In genomic region chr5:103852756-103853549, GRCm38 (mm10) we compare ENCODE assay signal across 22 mouse cellular contexts. TPM values are rescaled to one million over a fixed set of nuclear protein-coding genes. Genes with fewer than 3 reads are reported as not detected.
A peak's percentile ranks its signal among the peaks of the same experiment; 100 is the strongest.
DNase-seq lines count a peak whose midpoint lies in the region; ATAC-seq and TF ChIP-seq lines count a peak whose summit lies in the region.
"Had no signal": no experiment of that assay in that cellular context is flagged by ENCODE, and none has a peak within 500 bp of the region (broad histone marks: within the 10 kb centered on the region; RNA-seq: fewer than 3 reads in every experiment).

No protein-coding gene starts in this region.

- peak overlapping the region; percentile 51 for H3K9ac ChIP-seq in CH12.LX (ENCODE audit: insufficient read depth, low read depth)
- H3K9ac ChIP-seq: embryonic facial prominence, embryonic 12.5 days; embryonic facial prominence, embryonic 15.5 days; forebrain, embryonic 12.5 days; forebrain, embryonic 15.5 days; heart, embryonic 13.5 days; hindbrain, embryonic 12.5 days; hindbrain, embryonic 15.5 days had no signal

- H3K4me2 ChIP-seq in CH12.LX (ENCODE audit: insufficient read depth, low read depth, poor library complexity, severe bottlenecking): peak overlapping the region; percentile 67
- H3K4me2 ChIP-seq: embryonic facial prominence, embryonic 12.5 days; embryonic facial prominence, embryonic 15.5 days; forebrain, embryonic 12.5 days; forebrain, embryonic 15.5 days; heart, embryonic 13.5 days; hindbrain, embryonic 12.5 days; hindbrain, embryonic 15.5 days had no signal

- in situ Hi-C loops in CH12.LX (cut with MboI; ENCODE audit: low pct_ligation_motif_present, low pct_unique_long_range_greater_than_20kb, low sequenced_read_pairs): no loop called here

- no peak; the same call in 1 of the 2 replicates for TF ChIP-seq POLR2A in CH12.LX (IDR thresholded peaks at IDR 0.05; ENCODE audit: low read depth, low read length)

- no peak overlapping the region for H3K4me3 ChIP-seq in layer of hippocampus, adult 2 months
- H3K4me3 ChIP-seq in CH12.LX (replicated peaks in 1 of 3; ENCODE audit: low read depth in 2 of 3, low read length in 2 of 3, poor library complexity in 1 of 3): peak overlapping the region in 1 of 3 experiments; percentile 14
- H3K4me3 ChIP-seq: embryonic facial prominence, embryonic 12.5 days; embryonic facial prominence, embryonic 15.5 days; erythroblast, embryonic 14.5 days; forebrain, embryonic 12.5 days; forebrain, embryonic 15.5 days; heart, adult 2 months; heart, embryonic 10.5 days; heart, embryonic 13.5 days; hindbrain, embryonic 12.5 days; hindbrain, embryonic 15.5 days had no signal

- peaks cover 30 to 56% of the 10 kb centered on the region in 2 experiments for H3K4me1 ChIP-seq in CH12.LX (ENCODE audit: control insufficient read depth in 1 of 2, insufficient read depth in 2 of 2)

- dilution Hi-C loops in CH12.LX (cut with MboI; ENCODE audit: extremely low pct_ligation_motif_present, extremely low pct_unique_long_range_greater_than_20kb, low sequenced_read_pairs): no loop called here

- H3K9me3 ChIP-seq in CH12.LX (replicated peaks; ENCODE audit: low read length): no peaks in the 10 kb centered on the region
- H3K9me3 ChIP-seq: embryonic facial prominence, embryonic 12.5 days; embryonic facial prominence, embryonic 15.5 days; forebrain, embryonic 12.5 days; forebrain, embryonic 15.5 days; heart, embryonic 10.5 days; heart, embryonic 13.5 days; hindbrain, embryonic 12.5 days; hindbrain, embryonic 15.5 days had no signal

- TF ChIP-seq RAD21 in CH12.LX (IDR thresholded peaks at IDR 0.05; ENCODE audit: low read depth, low read length): no peak

- 0 out of 2 replicates have a peak, but pooled peaks have one; percentile 41 for TF ChIP-seq EP300 in CH12.LX (IDR thresholded peaks at IDR 0.05; ENCODE audit: low read length)

- H3K27ac ChIP-seq in layer of hippocampus, adult 2 months: peak overlapping the region; percentile 43; the same call in 1 of the 2 replicates
- H3K27ac ChIP-seq in CH12.LX (ENCODE audit: insufficient read depth, low read depth): peak overlapping the region; percentile 99
- H3K27ac ChIP-seq: embryonic facial prominence, embryonic 12.5 days; embryonic facial prominence, embryonic 15.5 days; heart, adult 2 months; heart, embryonic 10.5 days had no signal

- H3K79me2 ChIP-seq in CH12.LX (replicated peaks; ENCODE audit: control insufficient read depth, extremely low read depth, insufficient read depth, poor library complexity, severe bottlenecking): no peaks in the 10 kb centered on the region

- ATAC-seq in inflammation-experienced regulatory T-cells, adult 6 months: peak; percentile 56
- ATAC-seq: intestine, embryonic 16.5 days had no signal

- H3K36me3 ChIP-seq in CH12.LX (replicated peaks in 1 of 2; ENCODE audit: control insufficient read depth in 1 of 2, insufficient read depth in 1 of 2, low read length in 1 of 2): peaks cover 58 to 66% of the 10 kb centered on the region in 2 experiments
- H3K36me3 ChIP-seq: forebrain, embryonic 15.5 days had no signal

- no peak for TF ChIP-seq CTCF in layer of hippocampus, adult 2 months (conservative IDR thresholded peaks at IDR 0.05)
- no peak for TF ChIP-seq CTCF in CH12.LX (conservative IDR thresholded peaks at IDR 0.05 in 1 of 2, IDR thresholded peaks at IDR 0.05 in 1 of 2; ENCODE audit: low read depth in 2 of 2, low read length in 2 of 2)

- H3K27me3 ChIP-seq in CH12.LX (replicated peaks): no peaks in the 10 kb centered on the region
- H3K27me3 ChIP-seq: embryonic facial prominence, embryonic 12.5 days; embryonic facial prominence, embryonic 15.5 days; forebrain, embryonic 12.5 days; forebrain, embryonic 15.5 days; heart, embryonic 13.5 days; hindbrain, embryonic 12.5 days; hindbrain, embryonic 15.5 days had no signal

- DNase-seq in layer of hippocampus, adult 2 months (ENCODE audit: low spot score in 2 of 2): no peak
- no peak for DNase-seq in layer of hippocampus, adult 11-12 months (ENCODE audit: low spot score)
- DNase-seq in CH12.LX (ENCODE audit: extremely low read depth): peak; percentile 88
- DNase-seq in cerebellum, adult 8-10 months: no peak
- DNase-seq in embryo, embryonic 10.5 days (ENCODE audit: low spot score): no peak
- DNase-seq: adrenal gland, adult 8-10 months; adrenal gland, postnatal 25 days; cerebellum, adult 11-12 months; gastrocnemius, postnatal 14 days; heart, adult 2 months; kidney, adult 18-20 months had no signal

TF ChIP-seq in CH12.LX, 34 proteins besides CTCF, POLR2A, EP300 and RAD21:
- TF ChIP-seq GABPA (IDR thresholded peaks at IDR 0.05; ENCODE audit: insufficient replicate concordance, low read depth, low read length) (no peak), MYC (IDR thresholded peaks at IDR 0.05; ENCODE audit: low read depth, low read length) (peak; percentile 87), SIN3A (IDR thresholded peaks at IDR 0.05; ENCODE audit: low read length) (peak; percentile 57; the same call in 1 of the 2 replicates), UBTF (IDR thresholded peaks at IDR 0.05; ENCODE audit: low read depth, low read length) (no peak), MAX (IDR thresholded peaks at IDR 0.05; ENCODE audit: low read length) (peak; percentile 67), MAZ (IDR thresholded peaks at IDR 0.05; ENCODE audit: low read depth, low read length) (no peak), E2F4 (IDR thresholded peaks at IDR 0.05; ENCODE audit: insufficient replicate concordance, low read depth, low read length) (no peak), KAT2A (IDR thresholded peaks at IDR 0.05; ENCODE audit: insufficient replicate concordance, low read length) (no peak), ZMIZ1 (IDR thresholded peaks at IDR 0.05; ENCODE audit: low read depth, low read length) (no peak), ZNF384 (IDR thresholded peaks at IDR 0.05; ENCODE audit: low read depth, low read length) (no peak), MAFK (IDR thresholded peaks at IDR 0.05; ENCODE audit: insufficient replicate concordance, low read length) (no peak; the same call in 1 of the 2 replicates), POLR2AphosphoS2 (IDR thresholded peaks at IDR 0.05; ENCODE audit: low read depth, low read length) (peak; percentile 53; the same call in 1 of the 2 replicates), ZKSCAN1 (IDR thresholded peaks at IDR 0.05; ENCODE audit: borderline replicate concordance, low read depth, low read length) (no peak), TCF12 (IDR thresholded peaks at IDR 0.05; ENCODE audit: low read depth, low read length) (peak; percentile 29; the same call in 1 of the 2 replicates), BHLHE40 (IDR thresholded peaks at IDR 0.05; ENCODE audit: low read depth, low read length) (peak; percentile 18), JUN (IDR thresholded peaks at IDR 0.05; ENCODE audit: insufficient read depth, low read depth, low read length) (no peak), MXI1 (IDR thresholded peaks at IDR 0.05; ENCODE audit: low read depth, low read length) (no peak; the same call in 1 of the 2 replicates), ETS1 (conservative IDR thresholded peaks at IDR 0.05; ENCODE audit: low read depth, low read length) (peak; percentile 47), SMC3 (IDR thresholded peaks at IDR 0.05; ENCODE audit: low read depth, low read length) (no peak), PAX5 (IDR thresholded peaks at IDR 0.05; ENCODE audit: low read length) (no peak), MEF2A (IDR thresholded peaks at IDR 0.05; ENCODE audit: borderline replicate concordance, low read depth, low read length) (peak; percentile 93), CHD2 (IDR thresholded peaks at IDR 0.05; ENCODE audit: low read length) (peak; percentile 10; the same call in 1 of the 2 replicates), CHD1 (IDR thresholded peaks at IDR 0.05; ENCODE audit: low read depth, low read length) (no peak), ZC3H11A (IDR thresholded peaks at IDR 0.05; ENCODE audit: low read depth, low read length) (no peak), TBP (conservative IDR thresholded peaks at IDR 0.05; ENCODE audit: low read depth, low read length) (0 out of 2 replicates have a peak, but pooled peaks have one; percentile 30), RCOR1 (conservative IDR thresholded peaks at IDR 0.05; ENCODE audit: low read depth, low read length) (no peak), JUND (conservative IDR thresholded peaks at IDR 0.05; ENCODE audit: low read depth, low read length) (no peak; the same call in 1 of the 2 replicates), USF2 (conservative IDR thresholded peaks at IDR 0.05; ENCODE audit: low read depth, low read length) (no peak), ELF1 (IDR thresholded peaks at IDR 0.05; ENCODE audit: low read depth, low read length) (no peak)

RNA-seq across cellular contexts. Expression of gene Klhl8, which starts 58.1 kb away (rescaled TPM):
- total RNA-seq in layer of hippocampus, adult 2 months (2021): 10 to 100 TPM; 30.4 to 32.7 TPM
- total RNA-seq in CH12.LX (2012; rRNA removed) (10.1 and 15.6 TPM in 2 replicates), CH12.LX (2014; rRNA removed) (5.4 and 5.7 TPM in 2 replicates)
- 3.4 and 4.5 TPM in 2 replicates for polyA plus RNA-seq in CH12.LX (2012; ENCODE audit: insufficient read length, low read depth)
- polyA plus RNA-seq in inflammation-experienced regulatory T-cells, adult 6 months (2017; shearing (Covaris generic)): under 1 TPM; 0.19 to 0.75 (median 0.49) TPM
- polyA plus RNA-seq: erythroblast, embryonic 14.5 days had no signal
